Mouse (Mus musculus) heart, postnatal 14 days (tissue): ENCODE measurements at regions not wholly inside any gene's neighbourhood (a gene's known extent, or its start where the extent isn't known, plus 50 kb on each side); places are given as distances from the start of the nearest gene placed in this dataset.
A peak's percentile ranks its signal among the peaks of the same experiment; 100 is the strongest.

Source experiments
- DNase-seq, 2 experiments: peaks; one replicate each; pipeline ENCODE4 v3.0.0; 2021 to 2022
- intact Hi-C: fragments of 180-260 bp; cut with DNase I; formaldehyde crosslinking; loops from one replicate; pipeline ENCODE4 v1.15.1; 2025

GRCm38 (mm10) chr5:28919296-28920063 is 276.3 kb upstream of the Rnf32 start:
- no peak for DNase-seq
- intact Hi-C loops = no loop called here

DNA sequence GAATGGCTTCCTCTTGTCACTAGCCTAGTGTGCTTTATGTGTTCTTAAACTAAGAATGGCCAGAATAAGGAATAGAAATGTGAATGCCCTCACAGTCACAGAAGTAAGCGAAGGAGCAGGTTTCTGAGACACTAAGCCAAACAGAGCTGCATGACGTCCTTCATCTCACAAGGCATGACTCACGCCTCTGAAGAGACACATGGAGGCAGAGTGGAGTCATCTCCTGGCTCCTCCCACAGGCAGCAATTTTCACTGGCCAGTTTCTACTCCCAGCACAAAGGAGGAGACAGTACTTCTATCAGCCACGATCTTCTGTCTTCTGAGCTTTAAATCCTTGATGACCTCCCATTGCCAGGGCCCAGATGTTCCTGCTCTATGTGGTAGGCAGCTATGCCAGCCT is 291.3 kb upstream of the Rnf32 start:
- DNase-seq = no peak
- intact Hi-C loops = no loop called here

DNA sequence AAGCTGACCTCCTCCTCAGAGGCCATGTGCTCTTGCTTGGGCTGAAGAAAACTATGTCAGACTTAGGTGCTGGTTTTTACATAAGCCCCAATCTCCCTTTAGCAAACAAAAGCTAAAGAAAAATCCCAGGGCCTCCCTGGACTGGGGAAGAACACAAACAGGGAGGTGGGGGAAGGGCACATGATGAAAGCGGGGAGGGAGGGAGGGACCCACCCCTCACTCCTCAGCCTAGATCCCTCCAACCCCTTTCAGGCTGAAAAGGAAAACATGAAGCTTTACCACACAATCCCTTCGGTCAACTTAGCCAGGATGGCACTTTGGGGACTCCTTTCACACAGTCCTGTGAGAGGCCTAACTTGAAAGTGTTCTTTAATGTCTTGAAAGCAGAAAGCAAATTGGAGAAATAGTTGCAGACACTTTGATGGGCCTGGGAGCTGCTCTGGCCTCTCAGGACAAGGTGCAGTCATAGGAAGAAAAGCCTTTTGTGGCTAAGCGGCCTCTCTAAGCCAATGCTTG is 291.9 kb upstream of the Rnf32 start:
- no peak for DNase-seq
- intact Hi-C loops = no loop called here

DNA sequence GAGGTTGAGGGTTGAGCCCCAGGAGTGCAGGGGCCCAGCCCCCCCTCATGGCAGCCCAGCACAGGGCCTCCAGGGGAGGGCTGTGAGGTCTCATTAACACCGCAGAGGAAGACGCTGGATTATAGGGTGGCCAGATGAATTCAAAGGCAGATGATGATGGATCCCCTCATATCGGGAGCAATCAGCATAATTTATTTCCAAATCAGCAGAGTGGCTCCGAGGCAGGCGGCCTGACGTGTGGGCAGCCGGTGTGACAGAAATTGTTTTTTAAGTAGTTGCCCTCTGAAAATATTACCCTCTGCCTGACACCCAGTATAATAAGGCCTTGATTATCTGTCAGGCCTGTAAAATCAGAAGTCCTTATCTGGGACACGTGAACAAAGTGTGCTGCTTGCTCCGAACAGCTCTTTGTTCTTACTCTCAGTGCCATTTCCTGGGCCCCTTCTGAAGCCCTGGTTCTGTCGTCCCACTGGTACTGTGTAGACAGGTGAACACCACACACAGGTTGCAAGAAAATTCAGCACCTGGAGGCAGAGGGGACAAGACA is 303.0 kb upstream of the Rnf32 start:
- DNase-seq = no peak
- intact Hi-C loops = no loop called here

GRCm38 (mm10) chr5:28891988-28892387 is 303.8 kb upstream of the Rnf32 start:
- DNase-seq = no peak
- intact Hi-C loops = no loop called here

- DNase-seq = peak; percentile 32 to 70
- intact Hi-C loops = no loop called here
Measured at GRCm38 (mm10) chr5:28884746-28885365, 310.9 kb upstream of the Rnf32 start.

- intact Hi-C loops = no loop called here
- DNase-seq = no peak
Measured at GRCm38 (mm10) chr5:28876199-28876598, 319.6 kb upstream of the Rnf32 start.

DNA sequence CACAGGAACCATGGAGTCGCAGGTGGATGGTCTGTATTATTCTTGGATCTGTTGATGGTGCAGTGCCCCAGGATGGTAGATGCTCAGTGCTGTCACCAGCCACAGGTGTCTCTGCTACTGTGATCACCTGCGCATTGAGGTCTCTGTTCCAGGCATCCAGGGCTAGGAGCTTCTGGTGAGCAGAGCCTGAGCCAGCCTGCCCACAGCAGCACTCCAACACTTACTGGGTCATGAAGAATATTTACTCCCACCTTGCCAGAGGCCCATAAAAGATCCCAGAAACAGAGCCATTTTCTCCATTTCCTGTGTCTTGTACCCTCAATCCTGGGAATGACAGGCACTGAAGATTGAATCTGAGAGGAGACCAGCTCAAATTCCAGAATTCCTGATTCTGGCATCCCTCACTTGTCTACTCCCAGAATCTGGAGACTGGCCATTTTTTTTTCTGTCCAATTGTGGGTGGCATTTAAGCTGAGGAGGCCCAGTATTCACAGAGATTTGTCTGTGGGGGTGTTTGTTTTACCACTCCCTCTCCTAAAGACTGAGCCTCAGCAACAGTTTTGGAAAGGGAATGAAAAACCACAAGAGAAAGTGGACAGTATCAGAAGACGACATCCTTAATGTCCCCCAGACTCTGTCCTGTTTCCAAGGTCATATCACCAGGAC is 322.1 kb upstream of the Rnf32 start:
- intact Hi-C loops = no loop called here
- DNase-seq = no peak

GRCm38 (mm10) chr5:28859604-28860371 is 336.0 kb upstream of the Rnf32 start:
- intact Hi-C loops = no loop called here
- no peak for DNase-seq

DNA sequence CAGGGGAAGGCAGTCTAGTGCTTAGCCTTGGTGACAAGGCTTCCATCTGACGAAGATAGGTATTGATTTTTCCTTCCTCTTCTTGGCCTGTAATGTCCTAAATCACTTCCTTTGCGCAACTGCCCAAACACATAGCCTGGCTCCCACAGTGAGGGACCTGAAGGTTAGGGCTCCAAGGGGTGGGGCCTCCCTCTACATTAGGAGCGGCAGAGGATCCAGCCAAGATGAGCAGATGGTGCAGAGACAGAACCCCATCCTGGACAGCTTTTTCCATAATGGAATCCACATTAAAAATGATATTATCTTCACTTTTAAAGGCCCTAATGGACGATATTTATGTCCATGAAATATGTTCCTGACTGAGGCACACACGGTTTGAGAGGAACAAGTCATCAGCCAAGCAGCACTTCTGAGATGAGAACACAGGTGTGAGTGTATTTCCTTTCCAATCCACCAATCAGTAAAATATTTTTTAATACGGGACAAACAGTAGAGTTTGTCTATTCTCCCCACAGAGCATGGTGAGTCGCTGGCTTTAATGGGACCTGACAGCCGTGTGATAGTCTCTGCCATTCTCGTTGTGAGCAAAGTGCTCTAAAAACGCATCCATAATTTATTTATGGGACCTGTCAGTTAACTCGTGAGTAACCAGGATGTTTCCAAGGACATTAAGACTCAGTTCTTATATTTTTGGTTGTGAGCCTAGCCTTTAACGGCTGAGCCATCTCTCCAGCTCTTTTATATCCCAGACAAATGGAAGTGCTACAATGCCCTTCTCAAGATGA is 357.5 kb upstream of the Rnf32 start:
- intact Hi-C loops = no loop called here
- DNase-seq = no peak

- no peak for DNase-seq
- intact Hi-C loops = no loop called here
Measured at GRCm38 (mm10) chr5:28819091-28819490, 352.0 kb upstream of the Shh start.

DNA sequence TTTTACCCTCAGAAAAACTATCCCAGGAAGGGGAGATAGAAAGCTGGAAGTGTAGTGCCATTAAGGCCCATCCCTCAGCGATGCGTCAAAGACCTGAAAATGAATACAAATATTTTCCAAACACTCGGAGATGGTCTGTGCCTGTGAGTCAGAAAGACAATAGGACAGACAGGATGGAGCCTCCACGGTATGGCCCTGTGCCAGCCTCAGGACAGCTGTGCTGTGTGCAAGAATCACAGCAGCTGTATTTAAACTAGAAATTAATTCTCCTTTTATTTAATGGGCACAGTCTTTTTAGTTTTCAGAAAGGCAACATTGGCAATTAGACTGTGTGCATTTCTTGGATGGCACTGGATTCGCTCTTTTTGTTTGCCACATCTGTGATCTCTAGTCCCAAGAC is 340.9 kb upstream of the Shh start:
- DNase-seq = peak; percentile 6 to 9

GRCm38 (mm10) chr5:28799464-28799863 is 332.4 kb upstream of the Shh start:
- intact Hi-C loops = no loop called here
- no peak for DNase-seq

More for the DNA sequence above, 340.9 kb upstream of the Shh start:
- intact Hi-C loops = no loop called here

- DNase-seq = no peak
- intact Hi-C loops = no loop called here
Measured at GRCm38 (mm10) chr5:28798361-28798760, 331.3 kb upstream of the Shh start.

DNA sequence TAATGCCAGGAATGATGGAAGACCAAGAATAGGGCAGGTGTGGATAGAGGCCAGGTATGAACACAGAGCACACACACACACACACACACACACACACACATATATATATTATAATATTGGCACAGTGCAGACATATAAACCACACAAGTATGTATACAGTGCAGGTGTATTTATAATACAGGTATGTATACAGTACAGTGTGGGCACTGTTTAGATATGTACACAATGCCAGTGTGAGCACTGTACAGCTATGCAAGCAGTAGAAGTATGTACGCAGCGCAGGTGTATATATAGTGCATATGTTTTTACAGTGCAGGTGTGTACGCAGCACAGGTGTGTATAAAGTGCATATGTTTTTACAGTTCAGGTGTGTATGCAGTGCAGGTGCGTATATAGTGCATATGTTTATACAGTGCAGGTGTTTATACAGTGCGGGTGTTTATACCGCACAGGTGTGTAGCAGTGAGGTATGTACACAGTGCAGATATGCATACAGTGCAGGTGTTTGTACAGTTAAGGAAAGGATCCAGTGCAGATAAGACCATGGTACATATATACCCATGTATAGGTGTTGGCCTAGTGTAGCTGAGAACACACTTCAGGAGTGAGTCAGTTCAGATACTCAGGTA is 328.2 kb upstream of the Shh start:
- intact Hi-C loops = no loop called here
- DNase-seq = no peak

- intact Hi-C loops = no loop called here
- DNase-seq = no peak
Measured at GRCm38 (mm10) chr5:28793781-28794180, 326.7 kb upstream of the Shh start.

DNA sequence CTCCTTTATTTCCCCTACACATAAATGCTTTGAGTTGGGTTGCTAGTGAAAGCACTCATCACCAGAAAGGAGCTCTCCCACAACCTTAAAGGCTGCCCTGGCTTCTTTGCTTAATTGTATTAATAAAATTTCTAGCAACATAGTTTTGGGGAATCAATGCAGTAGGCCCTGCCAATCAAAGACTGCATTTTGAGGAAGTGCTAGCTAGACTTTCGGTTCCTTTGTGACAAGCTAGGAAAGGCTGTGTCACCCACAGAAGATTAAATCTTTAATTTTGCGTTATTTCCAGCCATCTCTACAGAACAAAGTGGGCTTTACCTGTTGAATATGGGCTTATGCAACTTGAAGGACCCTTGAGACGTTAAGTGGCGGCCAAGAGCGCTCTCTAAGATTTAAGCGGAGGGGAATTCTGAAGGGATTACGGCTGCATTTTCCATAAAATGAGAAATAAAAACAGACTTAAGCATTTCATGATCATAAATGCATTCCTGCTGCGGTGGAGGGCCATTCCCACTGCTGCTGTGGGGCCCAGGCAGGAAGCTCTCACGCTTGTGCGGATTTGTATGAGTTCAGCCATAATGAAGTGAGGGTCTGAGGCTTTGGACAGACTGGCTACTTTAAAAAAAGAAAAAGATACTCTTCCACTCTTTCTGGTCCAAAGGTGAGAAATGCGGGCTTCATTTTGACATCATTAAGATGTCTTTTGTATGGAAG is 318.4 kb upstream of the Shh start:
- no peak for DNase-seq

GRCm38 (mm10) chr5:28784339-28784966 is 317.4 kb upstream of the Shh start:
- intact Hi-C loops = no loop called here
- DNase-seq = no peak

More for the DNA sequence above, 318.4 kb upstream of the Shh start:
- intact Hi-C loops = no loop called here
